Mouse (Mus musculus) C2C12 (cell line): Measurements from ENCODE around the gene Cym. TPM values are rescaled to one million over a fixed set of nuclear protein-coding genes. Genes with fewer than 3 reads are reported as not detected.

Experiments used
- H3K27me3 ChIP-seq: one replicate; pipeline ENCODE4 v1.6.1; 2011; ENCODE audit not compliant: control insufficient read depth, insufficient read depth, insufficient read length
- H3K36me3 ChIP-seq: one replicate; pipeline ENCODE4 v1.6.1; 2011; ENCODE audit not compliant: control insufficient read depth, insufficient read depth
- H3K4me3 ChIP-seq: one replicate; pipeline ENCODE4 v1.5.1; 2011; ENCODE audit warnings: mild to moderate bottlenecking, control low read depth; ENCODE audit not compliant: poor library complexity, insufficient read depth, severe bottlenecking
- H3K79me2 ChIP-seq: one replicate; pipeline ENCODE4 v1.6.1; 2011; ENCODE audit not compliant: control insufficient read depth, insufficient read depth
- H3K79me3 ChIP-seq: one replicate; pipeline ENCODE4 v1.6.1; 2011; ENCODE audit warnings: low read depth, control low read depth
- H3ac ChIP-seq: one replicate; pipeline ENCODE3; 2011; ENCODE audit warnings: low read depth; ENCODE audit not compliant: control insufficient read depth, insufficient read length
- CEBPB ChIP-seq: IDR thresholded peaks from one replicate; pipeline ENCODE4 v1.6.1; 2011; ENCODE audit warnings: low read depth, mild to moderate bottlenecking, control low read depth, moderate library complexity
- CTCF ChIP-seq: IDR thresholded peaks from one replicate; pipeline ENCODE4 v1.5.1; 2011; ENCODE audit not compliant: control insufficient read depth, insufficient read depth, insufficient read length
- FOSL1 ChIP-seq: IDR thresholded peaks from one replicate; pipeline ENCODE4 v1.8.0; 2011; ENCODE audit warnings: mild to moderate bottlenecking, low read length; ENCODE audit not compliant: poor library complexity, insufficient read depth, severe bottlenecking
- MAX ChIP-seq: IDR thresholded peaks from one replicate; pipeline ENCODE4 v1.6.1; 2011; ENCODE audit warnings: mild to moderate bottlenecking, control low read depth
- MYOD1 ChIP-seq: IDR thresholded peaks from one replicate; pipeline ENCODE4 v1.6.1; 2011; ENCODE audit warnings: low read depth; ENCODE audit not compliant: control insufficient read depth, insufficient read length
- MYOG ChIP-seq: IDR thresholded peaks from one replicate; pipeline ENCODE4 v1.6.1; 2011; ENCODE audit not compliant: control insufficient read depth, insufficient read length; ENCODE audit errors: extremely low read depth
- USF1 ChIP-seq: IDR thresholded peaks from one replicate; pipeline ENCODE4 v1.6.1; 2011; ENCODE audit warnings: low read depth, mild to moderate bottlenecking, control low read depth, moderate library complexity
- polyA plus RNA-seq: library from polyadenylated mRNA; unstranded; fragments of >200 nt; fragmentation: generic; extraction: Trizol; gene quantifications from one replicate; pipeline ENCODE4 v1.2.1, GENCODE M21; 2012; ENCODE audit warnings: missing spikeins

Gene Cym
- polyA plus RNA-seq, 1 experiment = not detected

- Histone ChIP-seq H3K79me2 (no peaks in the 10 kb centered on the region), H3K36me3 (no peaks in the 10 kb centered on the region), H3K4me3 (no peak overlapping the region), H3K79me3 (no peaks in the 10 kb centered on the region), H3ac (no peak overlapping the region), H3K27me3 (peaks cover 7% of the 10 kb centered on the region)
- TF ChIP-seq MYOG = no peak
- no peak for TF ChIP-seq MYOD1
- no peak for TF ChIP-seq CTCF
- TF ChIP-seq USF1 = no peak
- no peak for TF ChIP-seq FOSL1
- TF ChIP-seq MAX = no peak
- TF ChIP-seq CEBPB = no peak
These were observed 16.4 kb downstream of the Cym start for GRCm38 (mm10) chr3:107205170-107205569.

DNA sequence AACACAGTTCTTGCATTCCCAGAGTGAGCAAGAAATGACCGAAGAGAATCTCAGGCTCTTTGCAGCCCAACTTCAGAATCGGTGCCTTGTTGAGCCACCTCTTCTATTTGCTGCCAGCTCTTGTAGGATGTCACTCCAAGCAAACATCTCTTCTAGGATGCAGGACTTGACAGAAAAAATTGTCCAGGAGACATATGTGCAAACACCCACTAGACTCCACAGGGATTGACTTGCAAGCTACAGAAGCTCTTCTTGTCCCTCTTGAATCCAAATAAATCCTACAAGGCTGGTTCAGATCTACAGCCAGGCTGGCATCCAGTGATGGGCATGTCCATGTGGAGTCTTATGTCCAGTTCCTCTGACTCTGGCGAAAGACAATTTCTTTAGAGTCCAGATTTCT lies 17.1 kb downstream of the Cym start:
- Histone ChIP-seq H3K79me2 (no peaks in the 10 kb centered on the region), H3K36me3 (no peaks in the 10 kb centered on the region), H3K27me3 (peaks cover 15% of the 10 kb centered on the region), H3K79me3 (no peaks in the 10 kb centered on the region), H3ac (no peak overlapping the region), H3K4me3 (no peak overlapping the region)
- TF ChIP-seq MAX (no peak), CEBPB (no peak), MYOG (no peak), MYOD1 (no peak), USF1 (no peak), FOSL1 (no peak), CTCF (no peak)

DNA sequence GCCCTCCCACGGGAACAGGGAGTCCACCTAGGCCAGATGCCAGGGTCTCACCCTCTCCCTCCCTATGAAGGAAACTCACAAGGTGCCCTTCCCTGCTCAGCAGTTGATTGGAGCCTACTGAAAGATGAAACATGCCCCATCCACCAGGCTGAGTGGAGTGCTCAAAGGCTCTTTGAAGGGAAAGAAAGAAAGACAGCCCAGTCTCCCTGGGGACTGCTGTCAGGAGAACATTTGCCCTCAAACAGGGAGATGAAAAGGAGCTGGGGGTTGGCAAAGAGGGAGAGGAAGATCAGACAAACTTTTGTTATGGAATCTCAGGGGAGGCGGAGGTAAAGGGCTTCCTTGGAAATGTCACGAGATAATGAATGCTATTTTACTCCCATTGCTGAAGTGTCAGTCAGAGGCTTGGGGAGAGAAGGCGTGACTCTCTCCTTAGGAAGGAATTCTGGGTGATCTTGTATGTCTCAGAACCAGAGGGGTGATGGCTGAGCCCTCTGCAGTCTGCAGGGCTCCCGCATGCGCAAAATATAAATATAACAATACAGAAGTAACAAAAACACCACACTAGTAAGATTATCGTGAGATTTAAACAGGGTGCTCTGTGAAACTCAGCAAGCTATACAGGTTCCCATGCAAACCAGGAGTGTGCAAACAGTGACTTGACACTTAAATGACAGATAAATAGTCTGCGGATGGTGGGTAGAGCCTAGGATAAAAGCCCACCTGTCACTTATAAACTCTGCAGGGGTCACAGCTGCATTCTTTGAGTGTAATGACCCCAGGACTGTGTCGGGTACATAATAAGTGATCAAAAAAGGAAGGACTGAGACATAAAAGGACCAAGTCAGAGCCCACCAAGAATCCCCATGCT lies 20.0 kb downstream of the Cym start:
- H3K4me3 ChIP-seq = no peak overlapping the region
- no peaks in the 10 kb centered on the region for H3K79me3 ChIP-seq
- no peaks in the 10 kb centered on the region for H3K36me3 ChIP-seq
- H3K27me3 ChIP-seq = peaks cover 23% of the 10 kb centered on the region
- no peaks in the 10 kb centered on the region for H3K79me2 ChIP-seq
- no peak overlapping the region for H3ac ChIP-seq
- no peak for TF ChIP-seq FOSL1

- no peak overlapping the region for H3K4me3 ChIP-seq
- TF ChIP-seq MAX (no peak), USF1 (no peak), CEBPB (no peak), MYOG (no peak), FOSL1 (no peak), CTCF (no peak), MYOD1 (no peak)
These were observed 33.2 kb downstream of the Cym start for GRCm38 (mm10) chr3:107188226-107188899.

DNA sequence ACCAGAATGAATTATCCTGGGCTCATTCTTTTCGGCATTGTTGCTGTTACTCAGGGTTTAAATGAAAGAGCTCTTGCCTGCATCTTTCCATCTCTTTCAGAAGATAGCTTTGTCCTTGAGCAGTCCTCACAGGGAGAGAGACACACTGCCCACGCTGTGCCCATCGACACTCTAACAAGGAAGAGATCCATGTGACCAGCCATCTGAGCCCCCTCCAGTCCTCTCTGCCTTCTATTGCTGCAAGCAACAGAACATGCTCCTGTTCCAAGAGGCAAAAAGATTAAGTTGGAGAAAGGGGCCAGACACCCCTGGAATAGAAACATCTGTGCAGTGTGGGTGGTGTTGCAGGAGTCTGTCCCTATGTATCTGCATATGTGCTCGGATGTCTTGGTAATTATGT lies 34.5 kb downstream of the Cym start:
- TF ChIP-seq CEBPB (no peak), CTCF (no peak), MYOG (no peak), USF1 (no peak), MYOD1 (no peak), FOSL1 (no peak), MAX (no peak)
- Histone ChIP-seq H3K79me3 (no peaks in the 10 kb centered on the region), H3K27me3 (peaks cover 58% of the 10 kb centered on the region), H3K4me3 (no peak overlapping the region), H3K36me3 (no peaks in the 10 kb centered on the region), H3K79me2 (no peaks in the 10 kb centered on the region), H3ac (no peak overlapping the region)

More at GRCm38 (mm10) chr3:107188226-107188899, 33.2 kb downstream of the Cym start:
- Histone ChIP-seq H3K79me3 (no peaks in the 10 kb centered on the region), H3ac (no peak overlapping the region), H3K79me2 (no peaks in the 10 kb centered on the region), H3K27me3 (peaks cover 49% of the 10 kb centered on the region), H3K36me3 (no peaks in the 10 kb centered on the region)
